Mouse (Mus musculus): ENCODE results near the gene Tas2r119. TPM values are rescaled to one million over a fixed set of nuclear protein-coding genes. Genes with fewer than 3 reads are reported as not detected.

Gene Tas2r119
- polyA plus RNA-seq, 1 experiment from 2014 or later, result not detected

Other genes starting within 250 kb of the Tas2r119 start
- 0.46 and 0.48 TPM in 2 replicates for gene Sema5a, start 67.5 kb downstream of the Tas2r119 start, polyA plus RNA-seq (2015; fragmentation: Nextera tagmentation; extraction: Ambion mirVana)